Mouse (Mus musculus): ENCODE measurements around the gene Rnf111. TPM values are rescaled to one million over a fixed set of nuclear protein-coding genes. Genes with fewer than 3 reads are reported as not detected.

The Rnf111 gene
- polyA plus RNA-seq, 1 experiment from 2014 or later: 16.2 TPM

DNA sequence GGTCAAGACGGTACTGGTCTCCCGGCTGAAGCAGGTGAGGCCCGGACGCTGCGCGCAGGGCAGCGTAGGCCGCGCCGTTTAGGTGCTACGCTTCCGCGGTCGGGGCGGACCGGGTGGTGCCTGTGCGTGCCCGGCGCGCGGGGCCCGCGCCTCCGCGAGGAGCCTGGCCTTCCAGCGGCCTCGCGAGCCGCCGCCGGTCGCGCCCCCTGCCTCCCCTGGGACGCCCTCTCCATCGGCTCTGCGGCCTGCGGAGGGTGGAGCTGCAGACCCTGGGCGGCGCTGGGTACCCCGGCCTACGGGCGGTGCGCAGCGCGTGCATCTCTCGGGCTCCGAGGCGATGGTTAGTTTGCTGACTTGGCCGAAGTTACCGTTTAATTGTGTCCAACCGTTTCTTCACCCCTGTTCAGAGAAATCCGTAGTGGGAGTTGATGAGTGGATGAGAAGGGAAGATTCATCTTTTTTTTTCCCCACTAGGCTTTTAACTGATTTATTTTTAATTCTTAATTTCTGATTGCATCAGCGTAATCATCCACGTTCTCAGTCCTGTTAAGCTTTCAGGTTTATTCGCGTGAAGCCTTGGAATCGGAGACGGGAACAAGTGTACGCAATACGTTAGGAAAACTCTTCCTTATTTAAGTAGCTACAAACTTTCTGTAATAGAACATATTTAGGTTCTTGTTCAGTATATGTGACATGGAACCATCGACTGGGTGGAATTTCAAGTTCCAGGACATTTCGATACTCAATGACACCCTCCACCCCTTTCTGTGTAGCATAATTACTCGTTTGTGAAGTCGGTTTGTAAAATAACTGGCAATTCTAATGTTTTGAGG, 39.7 kb upstream of the Rnf111 start:
- peak; percentile 72 for DNase-seq (ENCODE audit: low spot score)
- H3K9ac ChIP-seq (replicated peaks; ENCODE audit: low read depth): peak overlapping the region; percentile 88
- no peaks in the 10 kb centered on the region for H3K27me3 ChIP-seq (replicated peaks; ENCODE audit: insufficient read depth, low read length)
- H3K27ac ChIP-seq (ENCODE audit: low read length): peak overlapping the region; percentile 98
- ATAC-seq: peak; percentile 73
- WGBS: under 1% methylated on average over 56 of the region's 64 CpGs
- H3K36me3 ChIP-seq (ENCODE audit: insufficient read depth, low read length): no peaks in the 10 kb centered on the region
- peaks cover 3% of the 10 kb centered on the region; the same call in 1 of the 2 replicates for H3K4me1 ChIP-seq (ENCODE audit: insufficient read depth, low read depth, low read length)
- peak overlapping the region; percentile 83 for H3K4me2 ChIP-seq (replicated peaks; ENCODE audit: low read depth, low read length)
- peak overlapping the region; percentile 84 for H3K4me3 ChIP-seq (ENCODE audit: low read depth, low read length)
- TF ChIP-seq CTCF (IDR thresholded peaks at IDR 0.05) (peak; percentile 33; the same call in 1 of the 2 replicates), EP300 (IDR thresholded peaks at IDR 0.05) (no peak)
- H3K9me3 ChIP-seq (ENCODE audit: low read length): no peaks in the 10 kb centered on the region

- Histone ChIP-seq H3K36me3 (ENCODE audit: insufficient read depth, low read length) (no peaks in the 10 kb centered on the region), H3K4me1 (ENCODE audit: insufficient read depth, low read depth, low read length) (peaks cover 3% of the 10 kb centered on the region; the same call in 1 of the 2 replicates), H3K4me3 (ENCODE audit: low read depth, low read length) (peak within 1 kb of the TSS; percentile 84), H3K27me3 (replicated peaks; ENCODE audit: insufficient read depth, low read length) (no peaks in the 10 kb centered on the region), H3K9ac (replicated peaks; ENCODE audit: low read depth) (peak within 1 kb of the TSS; percentile 88), H3K27ac (ENCODE audit: low read length) (peak within 1 kb of the TSS; percentile 98), H3K4me2 (replicated peaks; ENCODE audit: low read depth, low read length) (peak within 1 kb of the TSS; percentile 83), H3K9me3 (ENCODE audit: low read length) (no peaks in the 10 kb centered on the region)
- DNase-seq (ENCODE audit: low spot score): peak; percentile 98
- ATAC-seq: peak; percentile 97
- TF ChIP-seq EP300 (IDR thresholded peaks at IDR 0.05): no peak
- TF ChIP-seq CTCF (IDR thresholded peaks at IDR 0.05): no peak
- 3% methylated on average over 72 of the region's 75 CpGs for whole genome bisulfite sequencing
These were observed 38.9 kb upstream of the Rnf111 start, which contains the start of gene Sltm for GRCm38 (mm10) chr9:70542305-70543041. TSS of gene Sltm (plus strand) at chr9:70542754.

GRCm38 (mm10) chr9:70541584-70541983, 38.1 kb upstream of the Rnf111 start:
- no peaks in the 10 kb centered on the region for H3K9me3 ChIP-seq (ENCODE audit: low read length)
- no peaks in the 10 kb centered on the region for H3K27me3 ChIP-seq (replicated peaks; ENCODE audit: insufficient read depth, low read length)
- TF ChIP-seq CTCF (IDR thresholded peaks at IDR 0.05) (no peak), EP300 (IDR thresholded peaks at IDR 0.05) (no peak)
- H3K4me2 ChIP-seq (replicated peaks; ENCODE audit: low read depth, low read length): peak overlapping the region; percentile 83
- WGBS: 14% methylated on average over 6 of the region's 6 CpGs
- H3K4me1 ChIP-seq (ENCODE audit: insufficient read depth, low read depth, low read length): peaks cover 3% of the 10 kb centered on the region; the same call in 1 of the 2 replicates
- ATAC-seq: no peak
- H3K9ac ChIP-seq (replicated peaks; ENCODE audit: low read depth): peak overlapping the region; percentile 88; the same call in 1 of the 2 replicates
- peak; percentile 18 for DNase-seq (ENCODE audit: low spot score)
- H3K27ac ChIP-seq (ENCODE audit: low read length): no peak overlapping the region
- H3K4me3 ChIP-seq (ENCODE audit: low read depth, low read length): peak overlapping the region; percentile 84; the same call in 1 of the 2 replicates
- no peaks in the 10 kb centered on the region for H3K36me3 ChIP-seq (ENCODE audit: insufficient read depth, low read length)

GRCm38 (mm10) chr9:70533328-70533727, 29.8 kb upstream of the Rnf111 start:
- Histone ChIP-seq H3K27me3 (replicated peaks; ENCODE audit: insufficient read depth, low read length) (no peaks in the 10 kb centered on the region), H3K4me1 (ENCODE audit: insufficient read depth, low read depth, low read length) (no peaks in the 10 kb centered on the region), H3K4me3 (ENCODE audit: low read depth, low read length) (no peak overlapping the region), H3K36me3 (ENCODE audit: insufficient read depth, low read length) (no peaks in the 10 kb centered on the region), H3K9me3 (ENCODE audit: low read length) (no peaks in the 10 kb centered on the region), H3K4me2 (replicated peaks; ENCODE audit: low read depth, low read length) (no peak overlapping the region), H3K27ac (ENCODE audit: low read length) (no peak overlapping the region), H3K9ac (replicated peaks; ENCODE audit: low read depth) (no peak overlapping the region)
- TF ChIP-seq CTCF (IDR thresholded peaks at IDR 0.05): no peak
- no peak for TF ChIP-seq EP300 (IDR thresholded peaks at IDR 0.05)
- 61% methylated on average over 3 of the region's 3 CpGs for WGBS
- ATAC-seq (no peak), DNase-seq (ENCODE audit: low spot score) (no peak)

DNA sequence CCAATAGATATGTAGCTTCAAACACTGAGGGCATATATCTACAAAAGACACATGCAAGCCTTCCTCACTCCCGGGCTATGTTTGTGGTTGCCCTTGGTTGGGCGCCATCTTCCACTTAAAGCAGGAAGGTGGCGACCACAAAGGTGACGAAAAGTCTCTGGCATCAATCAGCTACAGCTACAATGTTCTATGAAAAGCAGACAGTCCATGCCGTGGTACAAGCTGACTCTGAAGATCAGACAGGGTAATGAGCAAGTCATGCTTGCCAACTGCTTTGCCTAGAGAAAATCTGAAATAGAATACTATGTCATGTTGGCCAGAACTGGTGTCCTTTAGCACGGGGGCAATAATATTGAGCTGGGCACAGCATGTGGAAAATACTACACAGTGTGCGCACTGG, 20.8 kb upstream of the Rnf111 start:
- ATAC-seq (no peak), DNase-seq (ENCODE audit: low spot score) (no peak)
- Histone ChIP-seq H3K4me3 (ENCODE audit: low read depth, low read length) (no peak overlapping the region), H3K36me3 (ENCODE audit: insufficient read depth, low read length) (no peaks in the 10 kb centered on the region), H3K9ac (replicated peaks; ENCODE audit: low read depth) (no peak overlapping the region), H3K4me2 (replicated peaks; ENCODE audit: low read depth, low read length) (no peak overlapping the region), H3K9me3 (ENCODE audit: low read length) (no peaks in the 10 kb centered on the region), H3K27ac (ENCODE audit: low read length) (no peak overlapping the region), H3K4me1 (ENCODE audit: insufficient read depth, low read depth, low read length) (no peaks in the 10 kb centered on the region), H3K27me3 (replicated peaks; ENCODE audit: insufficient read depth, low read length) (no peaks in the 10 kb centered on the region)
- 77% methylated on average over 7 of the region's 7 CpGs for WGBS
- no peak for TF ChIP-seq CTCF (IDR thresholded peaks at IDR 0.05)
- TF ChIP-seq EP300 (IDR thresholded peaks at IDR 0.05): no peak

GRCm38 (mm10) chr9:70523813-70524212, 20.3 kb upstream of the Rnf111 start:
- H3K9ac ChIP-seq (replicated peaks; ENCODE audit: low read depth): no peak overlapping the region
- no peak overlapping the region for H3K4me2 ChIP-seq (replicated peaks; ENCODE audit: low read depth, low read length)
- no peaks in the 10 kb centered on the region for H3K27me3 ChIP-seq (replicated peaks; ENCODE audit: insufficient read depth, low read length)
- H3K36me3 ChIP-seq (ENCODE audit: insufficient read depth, low read length): no peaks in the 10 kb centered on the region
- DNase-seq (ENCODE audit: low spot score): no peak
- TF ChIP-seq CTCF (IDR thresholded peaks at IDR 0.05): no peak
- TF ChIP-seq EP300 (IDR thresholded peaks at IDR 0.05): no peak
- H3K4me3 ChIP-seq (ENCODE audit: low read depth, low read length): no peak overlapping the region
- no peaks in the 10 kb centered on the region for H3K9me3 ChIP-seq (ENCODE audit: low read length)
- no peaks in the 10 kb centered on the region for H3K4me1 ChIP-seq (ENCODE audit: insufficient read depth, low read depth, low read length)
- no peak for ATAC-seq
- WGBS: 94% methylated on average over 3 of the region's 3 CpGs
- no peak overlapping the region for H3K27ac ChIP-seq (ENCODE audit: low read length)

Measured in lung, postnatal 0 days (tissue).